Mouse (Mus musculus): ENCODE data around the gene Sac3d1.

GRCm38 (mm10) chr19:6121761-6122160, 3.3 kb upstream of the Sac3d1 start:
- no peak for TF ChIP-seq CTCF (IDR thresholded peaks at IDR 0.05; ENCODE audit: borderline replicate concordance, extremely low read depth, insufficient read depth, insufficient read length)
- TF ChIP-seq POLR2A (IDR thresholded peaks at IDR 0.05; ENCODE audit: borderline replicate concordance, extremely low read depth, insufficient read depth, insufficient read length, poor library complexity, severe bottlenecking), result no peak

All from brain, embryonic 14.5 days (tissue).